Mouse (Mus musculus): Measurements from ENCODE around the gene Tars2.

Tars2 gene

GRCm38 (mm10) chr3:95735071-95735670, 24.8 kb downstream of the Tars2 start:
- DNase-seq (ENCODE audit: low spot score in 2 of 2): no peak

- DNase-seq (ENCODE audit: low spot score in 2 of 2): no peak
Observed at GRCm38 (mm10) chr3:95734092-95734702, 25.8 kb downstream of the Tars2 start.

DNA sequence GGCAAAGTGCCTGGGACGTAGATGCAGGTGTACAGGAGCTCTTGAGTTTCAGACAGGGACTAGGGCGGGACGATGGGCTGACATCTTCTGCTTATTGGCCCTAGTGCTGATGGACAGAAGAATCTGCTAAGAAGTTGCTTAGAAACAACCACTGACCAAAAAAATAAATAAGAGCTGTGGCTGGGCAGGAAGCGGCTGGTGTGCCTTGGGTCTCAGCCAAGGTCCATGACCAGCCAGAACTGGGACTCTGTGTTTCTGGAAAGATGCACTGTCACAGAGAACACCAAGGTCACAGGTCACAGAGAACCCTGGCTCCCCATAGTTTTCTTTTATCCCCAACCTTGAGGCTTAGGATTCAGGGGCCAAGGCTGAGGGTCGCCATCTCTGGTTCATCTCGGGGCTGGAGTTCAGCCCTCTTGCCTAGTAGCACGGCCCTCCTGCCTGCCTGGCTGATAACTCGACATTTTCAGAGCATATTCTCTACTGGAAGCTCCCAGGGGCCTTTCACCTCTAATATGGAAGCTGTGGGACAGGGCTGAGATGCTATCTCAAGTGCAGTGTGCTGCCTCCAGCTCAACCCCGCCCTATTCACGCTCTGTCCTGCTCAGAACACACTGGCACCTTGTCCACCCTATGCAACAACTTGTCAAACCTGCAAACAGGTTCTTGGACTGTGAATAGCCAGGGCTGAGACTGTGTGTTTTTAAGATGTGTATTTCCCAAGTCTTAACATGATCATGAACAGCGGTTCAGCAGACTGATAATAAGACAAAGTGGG, 27.1 kb downstream of the Tars2 start:
- no peak for DNase-seq (ENCODE audit: low spot score in 2 of 2)

DNA sequence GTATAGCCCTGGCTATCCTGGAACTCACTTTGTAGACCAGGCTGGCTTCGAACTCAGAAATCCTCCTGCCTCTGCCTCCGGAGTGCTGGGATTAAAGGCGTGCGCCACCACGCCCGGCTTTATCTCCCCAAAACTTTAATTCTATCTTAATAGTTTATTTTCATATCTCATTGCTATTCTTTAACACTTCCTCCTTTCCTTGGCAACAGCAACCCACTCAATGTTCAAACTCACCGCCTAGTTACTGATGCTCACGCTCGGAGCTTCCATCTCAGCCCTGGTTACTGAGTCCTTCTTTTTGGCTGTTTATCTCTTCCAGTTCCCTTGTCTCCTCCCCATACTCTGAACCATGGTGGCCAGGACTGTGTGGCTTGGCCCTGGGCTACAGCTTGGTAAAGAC, 27.7 kb downstream of the Tars2 start:
- no peak for DNase-seq (ENCODE audit: low spot score in 2 of 2)

GRCm38 (mm10) chr3:95731802-95732201, 28.2 kb downstream of the Tars2 start:
- no peak for DNase-seq (ENCODE audit: low spot score in 2 of 2)

- DNase-seq (ENCODE audit: low spot score in 2 of 2): no peak
Observed at GRCm38 (mm10) chr3:95730431-95730830, 29.6 kb downstream of the Tars2 start.

DNA sequence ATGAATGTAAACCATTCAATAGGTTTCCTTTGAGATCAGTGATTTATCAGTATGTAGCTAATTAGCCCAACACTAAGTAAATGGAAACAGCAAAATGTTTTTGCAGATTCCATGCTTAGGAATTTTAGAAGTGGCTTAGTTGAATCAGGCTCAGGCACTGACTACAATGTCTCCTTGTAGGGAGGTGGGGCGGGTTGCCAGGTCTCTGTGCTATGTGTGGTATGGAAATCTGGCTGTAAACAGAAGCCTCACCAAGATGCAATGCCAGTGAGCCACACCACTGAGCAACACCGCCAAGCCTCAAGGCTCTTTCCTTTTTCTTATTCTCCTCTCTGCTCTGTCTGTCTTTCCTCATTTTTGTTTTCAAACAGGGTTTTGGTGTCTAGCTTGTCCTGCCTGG, 31.1 kb downstream of the Tars2 start:
- no peak for DNase-seq (ENCODE audit: low spot score in 2 of 2)

DNA sequence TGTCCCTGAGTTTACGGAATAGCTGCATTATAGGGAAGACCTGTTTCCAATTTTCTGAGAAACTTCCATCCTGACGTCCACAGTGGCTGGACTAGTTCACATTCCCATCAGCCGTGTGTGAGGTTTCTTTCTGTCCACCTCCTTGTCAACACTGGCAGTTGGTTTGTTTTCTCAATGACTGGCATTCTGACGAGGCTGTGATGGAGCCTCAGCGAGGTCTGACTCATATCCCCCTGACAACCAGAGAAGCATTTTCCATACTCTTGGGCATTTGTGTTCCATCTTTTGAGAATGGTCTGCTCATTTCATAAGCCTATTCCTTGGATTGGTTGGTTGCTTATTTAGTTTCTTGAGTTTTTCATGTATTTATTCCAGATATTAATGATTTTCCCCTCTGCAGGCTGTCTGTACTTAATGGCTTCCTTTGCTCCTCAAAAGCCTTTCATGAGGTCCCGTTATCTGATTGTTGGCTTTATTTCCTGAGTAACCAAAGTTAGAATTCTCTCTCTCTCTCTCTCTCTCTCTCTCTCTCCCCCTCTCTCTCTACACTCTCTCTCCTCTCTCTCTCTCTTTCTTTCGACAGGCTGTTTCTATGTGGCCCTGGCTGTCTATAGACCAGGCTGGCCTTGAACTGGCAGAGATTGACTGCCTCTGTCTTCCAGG, 33.2 kb downstream of the Tars2 start:
- DNase-seq (ENCODE audit: low spot score in 2 of 2): no peak

GRCm38 (mm10) chr3:95725863-95726262, 34.1 kb downstream of the Tars2 start:
- DNase-seq (ENCODE audit: low spot score in 2 of 2): no peak

DNA sequence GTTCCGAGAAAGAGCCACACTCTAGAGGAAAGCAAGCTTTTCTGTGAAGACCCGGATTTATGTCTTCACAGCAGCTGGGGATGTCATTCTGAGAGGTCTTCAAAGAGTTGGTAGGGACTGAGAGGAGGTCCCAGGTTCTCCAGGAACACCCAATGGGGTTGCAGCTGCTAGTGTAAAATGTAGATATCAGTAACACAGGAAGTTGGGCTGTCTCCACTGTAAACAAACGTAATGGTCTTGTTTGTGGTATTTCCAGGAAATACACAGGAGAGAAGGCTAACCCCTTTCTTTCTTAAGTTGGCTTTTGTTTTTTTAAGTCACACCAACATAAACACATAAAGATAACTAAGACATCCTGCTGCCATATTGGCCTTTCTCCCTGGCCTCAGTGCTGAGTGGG, 37.6 kb downstream of the Tars2 start:
- no peak for DNase-seq (ENCODE audit: low spot score in 2 of 2)

DNA sequence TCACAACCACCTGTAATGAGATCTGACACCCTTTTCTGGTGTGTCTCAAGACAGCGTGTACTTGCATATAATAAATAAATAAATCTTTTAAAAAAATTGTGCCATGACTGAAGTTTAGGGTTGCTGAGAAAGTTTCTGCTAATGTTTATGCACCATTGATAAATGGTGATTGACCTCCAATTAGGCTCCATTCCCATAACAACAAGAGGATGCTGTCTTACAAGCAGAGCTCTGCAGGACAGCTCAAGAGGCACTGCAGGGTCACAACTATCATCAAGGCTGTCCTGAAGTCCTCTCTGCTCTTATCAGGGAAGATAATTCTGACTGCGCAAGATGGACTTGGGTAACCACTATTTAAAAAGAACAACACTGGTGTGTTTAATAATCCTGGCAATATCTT, 41.9 kb downstream of the Tars2 start:
- no peak for DNase-seq (ENCODE audit: low spot score in 2 of 2)

DNA sequence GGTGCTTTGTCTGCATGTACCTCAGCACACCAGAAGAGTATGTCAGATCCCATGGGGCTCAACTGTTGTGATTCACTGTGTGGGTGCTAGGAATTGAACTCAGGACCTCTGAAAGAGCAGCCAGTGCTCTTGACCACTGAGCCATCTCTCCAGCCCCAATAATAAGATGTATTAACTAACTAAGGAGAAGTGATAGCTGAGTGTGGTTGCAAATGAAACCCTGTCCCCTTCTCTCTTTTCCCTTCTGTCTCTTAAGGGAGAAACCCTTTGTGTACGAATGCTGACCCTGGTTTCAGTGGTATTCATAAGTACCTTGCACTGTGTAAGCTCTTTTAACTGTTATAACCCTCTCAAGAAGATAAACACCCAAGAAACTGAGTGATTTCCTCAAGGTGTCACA, 43.9 kb downstream of the Tars2 start:
- DNase-seq (ENCODE audit: low spot score in 2 of 2): no peak

DNA sequence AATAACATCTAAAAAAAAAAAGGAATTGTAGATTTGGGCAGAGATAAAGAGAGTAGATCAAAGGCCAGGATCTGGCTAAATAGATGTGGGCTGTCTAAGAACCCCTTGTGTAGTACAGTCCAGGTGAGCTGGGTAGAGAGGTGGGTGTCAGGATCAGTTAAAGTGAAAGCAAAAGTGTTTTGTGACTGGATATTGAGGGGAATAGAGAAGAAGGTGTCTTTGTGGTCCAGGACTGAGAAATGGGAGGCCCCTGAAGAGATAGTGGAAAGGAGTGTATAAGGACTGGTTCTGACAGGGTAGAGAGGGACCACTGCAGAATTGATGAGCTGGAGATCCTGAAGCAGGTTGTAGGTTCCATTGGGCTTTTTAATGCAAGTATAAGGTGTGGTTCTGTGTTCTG, 50.0 kb downstream of the Tars2 start:
- no peak for DNase-seq (ENCODE audit: low spot score in 2 of 2)

DNA sequence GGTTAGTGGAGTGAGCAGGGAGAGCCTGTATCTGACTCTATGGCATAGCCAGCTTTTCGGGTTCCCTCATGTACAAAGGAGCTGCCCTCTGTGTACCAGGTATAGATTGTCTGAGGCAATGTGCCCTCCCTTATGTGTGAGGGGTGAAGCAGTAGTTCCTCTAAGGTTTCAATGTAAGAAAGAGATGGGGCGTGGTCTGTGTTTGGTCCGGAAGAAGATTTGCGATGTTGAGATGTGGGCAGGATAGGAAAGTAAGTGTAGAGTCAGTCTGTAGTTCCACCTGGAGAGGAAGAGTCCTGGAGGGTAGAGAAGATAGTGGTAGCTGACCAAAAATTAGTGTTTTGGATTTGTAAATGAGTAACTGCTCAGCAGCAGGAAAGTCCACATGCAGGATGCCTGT, 51.0 kb downstream of the Tars2 start:
- DNase-seq (ENCODE audit: low spot score in 2 of 2): no peak

DNA sequence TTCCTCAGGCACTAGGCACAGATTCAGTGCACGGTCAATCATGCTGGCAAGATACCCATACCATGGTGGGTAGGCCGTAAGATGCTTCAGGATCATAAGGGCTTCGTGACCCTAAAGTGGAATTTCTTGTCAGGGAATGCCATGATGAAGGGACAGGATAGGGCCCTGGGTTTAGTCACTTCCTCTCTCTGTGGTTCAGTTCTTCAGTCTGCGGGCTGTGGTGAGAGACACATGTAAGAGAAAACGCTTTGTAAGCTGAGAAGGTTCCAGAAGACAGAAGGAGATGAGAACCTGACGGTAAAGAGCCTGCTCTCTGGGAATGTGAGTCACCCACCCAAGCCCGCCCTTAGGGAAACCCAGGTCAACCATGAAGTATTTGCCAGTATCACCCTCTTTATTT, 52.5 kb downstream of the Tars2 start:
- no peak for DNase-seq (ENCODE audit: low spot score in 2 of 2)

DNA sequence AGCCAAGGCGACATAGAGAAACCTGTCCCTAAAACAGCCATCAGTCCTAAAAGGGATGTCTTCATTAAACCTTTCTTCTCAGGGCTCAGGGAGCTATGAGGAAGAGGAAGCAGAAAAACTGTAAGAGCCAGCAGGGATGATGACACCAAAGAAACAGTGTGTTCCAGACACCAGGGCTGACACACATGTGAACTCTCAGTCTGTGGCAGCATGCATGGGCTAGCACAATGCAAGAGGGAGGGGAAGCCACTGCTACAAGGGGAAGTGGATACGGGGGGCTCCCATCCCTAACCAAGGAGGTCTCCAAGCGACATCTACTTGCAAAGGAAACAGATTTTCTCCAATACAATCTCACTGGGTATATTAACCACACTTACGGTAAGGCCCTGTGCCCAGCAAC, 53.7 kb downstream of the Tars2 start:
- DNase-seq (ENCODE audit: low spot score in 2 of 2): no peak

DNA sequence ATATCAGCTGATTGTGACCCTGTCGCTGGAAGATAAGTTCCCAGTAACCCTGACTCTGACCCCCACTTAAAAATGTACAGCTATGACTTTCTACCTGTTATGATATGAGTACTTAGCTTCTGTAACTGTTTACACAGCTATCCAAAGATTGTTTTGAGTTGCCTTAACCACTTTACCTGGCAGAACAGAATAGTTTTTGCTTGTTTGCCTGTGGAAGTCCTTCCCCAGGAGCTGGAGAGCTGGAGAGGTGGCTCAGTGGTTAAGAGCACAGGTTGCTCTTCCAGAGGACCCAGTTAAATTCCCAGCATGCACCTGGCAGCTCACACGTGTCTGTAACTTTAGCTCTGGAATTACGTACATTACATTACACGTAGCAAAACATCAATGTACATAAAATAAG, 55.4 kb downstream of the Tars2 start:
- no peak for DNase-seq (ENCODE audit: low spot score in 2 of 2)

DNA sequence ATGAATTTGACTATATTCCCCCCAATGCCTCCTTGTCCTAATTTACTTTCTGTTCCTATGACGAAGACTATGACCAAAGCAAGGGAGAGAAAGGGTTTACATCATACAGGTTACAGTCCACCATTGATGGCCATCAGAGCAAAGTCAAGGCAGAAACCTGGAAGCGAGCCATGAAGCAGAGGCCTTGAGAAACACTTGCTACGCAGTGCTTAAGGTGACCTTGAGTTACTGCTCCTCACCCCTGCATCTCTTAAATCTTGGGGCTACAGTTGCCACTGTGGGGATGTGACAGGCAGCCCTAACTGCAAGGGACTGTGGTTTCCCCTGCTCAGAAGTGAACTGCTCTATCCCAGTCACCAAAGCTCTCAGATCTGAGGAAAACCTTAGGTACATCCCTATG, 56.7 kb downstream of the Tars2 start:
- no peak for DNase-seq (ENCODE audit: low spot score in 2 of 2)

- peak; percentile 80 to 87 for DNase-seq (ENCODE audit: low spot score in 2 of 2)
Observed at GRCm38 (mm10) chr3:95701877-95702540, 58.0 kb downstream of the Tars2 start.

GRCm38 (mm10) chr3:95701085-95701484, 58.9 kb downstream of the Tars2 start:
- no peak for DNase-seq (ENCODE audit: low spot score in 2 of 2)

GRCm38 (mm10) chr3:95700233-95700681, 59.7 kb downstream of the Tars2 start:
- no peak for DNase-seq (ENCODE audit: low spot score in 2 of 2)

GRCm38 (mm10) chr3:95698286-95698685, 61.7 kb downstream of the Tars2 start:
- DNase-seq (ENCODE audit: low spot score in 2 of 2): no peak
